Mouse (Mus musculus) stomach, postnatal 0 days (tissue): ENCODE data around the gene Magea1.
"Not testable (repeated sequence)": the region's sequence is repeated elsewhere in the genome, so short reads cannot be mapped to it uniquely, and the experiment has no call there.

ENCODE experiments used
- CTCF ChIP-seq: IDR thresholded peaks from 2 replicates; pipeline ENCODE4 v1.5.1; 2016; ENCODE audit warnings: antibody characterized with exemption, low read depth, mild to moderate bottlenecking, moderate library complexity
- EP300 ChIP-seq: optimal IDR thresholded peaks from 2 replicates; pipeline ENCODE3; 2016; ENCODE audit warnings: antibody characterized with exemption

GRCm38 (mm10) chrX:155128312-155128711, 38.7 kb upstream of the Magea1 start, which contains the start of gene Cldn34b2:
- not testable (repeated sequence) for TF ChIP-seq CTCF, EP300
